Mouse (Mus musculus) hindbrain, embryonic 13.5 days (tissue): ENCODE measurements around the gene Mapk12. TPM values are rescaled to one million over a fixed set of nuclear protein-coding genes. Genes with fewer than 3 reads are reported as not detected.

Experiments
- ATAC-seq: fragments of 200-750 bp; cut with Nextera tagmentation; 2 replicates; pipeline ENCODE4 v1.8.0; 2017; ENCODE audit warnings: moderate TSS enrichment; ENCODE audit not compliant: low FRiP score
- H3K27ac ChIP-seq: fragments of 300-500 bp; sonication (generic); 2 replicates; pipeline ENCODE4 v1.5.1; 2015; ENCODE audit warnings: inconsistent platforms, mild to moderate bottlenecking, moderate library complexity
- H3K27me3 ChIP-seq: fragments of 300-500 bp; sonication (generic); 2 replicates; pipeline ENCODE4 v1.6.1; 2015; ENCODE audit warnings: mild to moderate bottlenecking, inconsistent platforms
- H3K36me3 ChIP-seq: fragments of 300-500 bp; sonication (generic); 2 replicates; pipeline ENCODE4 v1.6.1; 2015; ENCODE audit warnings: mild to moderate bottlenecking, inconsistent platforms
- H3K4me1 ChIP-seq: fragments of 300-500 bp; sonication (generic); replicated peaks from 2 replicates; pipeline ENCODE4 v1.6.1; 2015; ENCODE audit warnings: inconsistent platforms
- H3K4me2 ChIP-seq: fragments of 300-500 bp; sonication (generic); 2 replicates; pipeline ENCODE4 v1.6.1; 2015; ENCODE audit warnings: inconsistent platforms, mild to moderate bottlenecking, moderate library complexity
- H3K4me3 ChIP-seq: fragments of 300-500 bp; sonication (generic); 2 replicates; pipeline ENCODE4 v1.5.1; 2015; ENCODE audit warnings: mild to moderate bottlenecking, inconsistent platforms
- H3K9ac ChIP-seq: fragments of 300-500 bp; sonication (generic); 2 replicates; pipeline ENCODE4 v1.6.1; 2015; ENCODE audit warnings: mild to moderate bottlenecking, inconsistent platforms
- H3K9me3 ChIP-seq: fragments of 300-500 bp; sonication (generic); 2 replicates; pipeline ENCODE4 v1.6.1; 2016; ENCODE audit warnings: inconsistent platforms
- WGBS: fragments of 180-500 bp; shearing (Covaris S2); methylation state at CpG from one replicate; pipeline ENCODE4 v1.1.7; 2015; 5-methylcytosine and 5-hydroxymethylcytosine counted together
- polyA plus RNA-seq: library from polyadenylated mRNA; unstranded; fragments of >200 nt; fragmentation: Nextera tagmentation; extraction: Ambion mirVana; gene quantifications from 2 replicates; pipeline ENCODE4 v1.2.1, GENCODE M21; 2015

Mapk12 gene
- polyA plus RNA-seq, 1 experiment from 2014 or later: 7.1 TPM

DNA sequence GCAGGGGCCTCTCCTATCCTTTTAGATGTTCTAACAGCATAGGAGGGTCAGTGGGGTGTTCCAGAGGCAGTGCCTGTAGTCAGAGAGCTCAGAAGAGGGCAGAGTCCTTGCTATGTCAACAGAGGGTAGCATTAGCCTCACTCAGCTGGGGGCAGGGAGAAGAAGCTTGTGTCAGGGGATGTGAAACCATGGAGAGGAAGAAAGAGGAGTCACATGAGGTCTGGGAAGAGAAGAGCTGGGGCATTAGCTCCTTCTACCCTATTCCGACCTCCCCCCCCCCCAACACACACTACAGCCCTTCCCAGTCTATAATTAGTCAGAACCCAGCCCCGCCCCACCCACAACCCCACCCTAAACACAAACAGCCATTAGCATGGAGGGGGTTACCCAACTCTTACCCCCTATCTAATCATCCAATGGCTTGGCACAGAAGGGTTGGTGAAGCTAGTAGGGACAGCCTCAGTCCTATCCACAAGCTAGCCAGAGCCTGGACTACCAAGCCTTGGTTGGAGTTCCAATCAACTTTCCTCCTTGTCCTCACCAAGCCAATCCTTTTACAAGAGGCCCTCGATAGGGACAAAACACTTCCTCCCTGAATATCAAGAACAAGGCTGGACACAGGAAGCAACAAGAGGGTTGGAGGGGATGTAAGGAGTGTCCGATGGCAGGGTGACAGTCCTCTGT lies 37.2 kb upstream of the Mapk12 start:
- Histone ChIP-seq H3K27me3 (0 out of 2 replicates have a peak, but pooled peaks cover 3% of the 10 kb centered on the region), H3K9me3 (no peaks in the 10 kb centered on the region), H3K27ac (peak overlapping the region; percentile 66), H3K4me1 (peaks cover 89% of the 10 kb centered on the region), H3K4me2 (peak overlapping the region; percentile 97), H3K9ac (peak overlapping the region; percentile 61), H3K36me3 (no peaks in the 10 kb centered on the region), H3K4me3 (peak overlapping the region; percentile 86; the same call in 1 of the 2 replicates)
- 78% methylated on average over 4 of the region's 4 CpGs for WGBS
- no peak for ATAC-seq

DNA sequence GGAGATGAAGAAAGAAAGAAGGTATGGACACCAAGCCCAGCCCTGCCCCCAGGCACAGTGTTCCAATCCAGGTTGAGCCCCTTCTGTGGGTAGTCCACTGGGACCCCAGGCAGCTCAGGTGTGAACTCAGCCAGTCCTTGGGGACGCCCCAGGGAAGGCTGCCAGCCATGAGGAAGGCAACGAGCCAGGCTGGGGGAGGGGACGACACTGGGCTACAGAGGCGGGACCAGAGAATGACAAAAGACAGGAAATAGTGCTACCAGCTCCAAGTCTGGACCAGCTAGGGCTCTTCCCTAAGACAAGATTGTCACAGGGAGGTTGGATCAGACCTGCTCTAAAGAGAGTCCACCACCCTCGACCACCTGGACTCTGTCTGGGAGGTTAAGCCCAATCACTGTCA lies 36.6 kb upstream of the Mapk12 start:
- no peak for ATAC-seq
- Histone ChIP-seq H3K27ac (peak overlapping the region; percentile 66), H3K36me3 (no peaks in the 10 kb centered on the region), H3K4me2 (peak overlapping the region; percentile 97), H3K9me3 (no peaks in the 10 kb centered on the region), H3K4me3 (peak overlapping the region; percentile 11), H3K4me1 (peaks cover 89% of the 10 kb centered on the region), H3K9ac (peak overlapping the region; percentile 61), H3K27me3 (0 out of 2 replicates have a peak, but pooled peaks cover 3% of the 10 kb centered on the region)
- WGBS: 13% methylated on average over 5 of the region's 5 CpGs

DNA sequence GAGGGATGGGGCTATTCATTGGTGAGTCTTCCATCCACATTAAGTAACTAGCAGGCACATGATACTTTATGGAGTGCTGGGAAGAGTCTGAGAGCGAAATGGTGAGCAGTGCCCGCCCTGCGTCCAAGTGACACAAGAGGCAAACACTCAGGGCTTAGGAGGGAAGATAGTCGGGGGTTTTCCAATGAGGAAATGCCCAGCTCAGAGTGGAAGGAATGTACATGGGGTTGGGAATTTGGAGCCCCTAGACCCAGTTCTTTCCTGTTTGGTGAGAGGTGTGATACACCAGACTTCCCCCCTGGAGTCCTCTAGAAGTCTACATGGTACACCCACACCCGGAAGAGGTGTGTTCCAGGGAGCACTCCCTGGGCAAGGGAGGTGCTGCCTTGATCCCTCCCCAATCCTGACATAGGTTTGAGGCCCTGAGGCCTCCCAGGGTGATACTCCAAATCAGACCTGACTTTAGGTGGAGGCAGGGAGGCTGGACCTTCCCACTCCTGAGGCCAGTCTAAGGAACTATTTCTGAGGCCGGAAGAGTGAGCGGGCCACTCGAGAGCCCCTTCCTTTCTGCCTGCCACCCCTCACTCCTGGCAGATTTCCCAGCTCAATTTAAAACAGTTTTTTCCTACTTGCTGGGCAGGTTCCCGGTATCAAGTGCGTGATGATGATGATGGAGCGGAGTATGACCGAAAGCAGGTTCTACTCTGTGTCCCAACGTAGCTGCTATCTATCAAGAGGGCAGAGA lies 35.1 kb upstream of the Mapk12 start:
- H3K4me3 ChIP-seq: no peak overlapping the region
- H3K36me3 ChIP-seq: no peaks in the 10 kb centered on the region
- H3K27me3 ChIP-seq: 0 out of 2 replicates have a peak, but pooled peaks cover 3% of the 10 kb centered on the region
- no peak for ATAC-seq
- H3K27ac ChIP-seq: no peak overlapping the region
- H3K9ac ChIP-seq: peak overlapping the region; percentile 55
- 83% methylated on average over 13 of the region's 13 CpGs for WGBS
- H3K4me1 ChIP-seq: peaks cover 88% of the 10 kb centered on the region
- no peaks in the 10 kb centered on the region for H3K9me3 ChIP-seq
- H3K4me2 ChIP-seq: 0 out of 2 replicates have a peak overlapping the region, but pooled peaks have one; percentile 99

DNA sequence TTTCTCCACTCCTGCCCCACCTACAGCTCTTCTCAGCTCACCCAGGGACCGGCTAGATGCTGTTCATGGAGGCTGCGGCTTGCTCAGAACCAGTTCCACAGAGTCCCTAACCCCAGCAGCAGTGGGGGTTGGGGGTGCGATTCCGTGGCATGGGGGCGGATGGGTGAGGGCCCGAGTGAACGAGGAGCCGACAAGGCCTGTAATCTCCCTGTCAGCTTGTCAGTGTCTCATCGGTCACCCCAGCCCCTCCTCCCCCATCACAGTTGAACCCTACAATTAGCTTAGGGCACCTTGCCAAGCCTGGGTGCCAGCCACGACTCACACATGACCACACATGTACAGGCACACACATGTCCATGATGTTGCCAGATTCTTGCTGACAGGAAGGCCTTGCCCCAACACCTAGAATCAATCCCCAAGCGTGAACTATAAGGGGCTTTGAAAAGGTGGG lies 34.4 kb upstream of the Mapk12 start:
- Histone ChIP-seq H3K9ac (peak overlapping the region; percentile 80; the same call in 1 of the 2 replicates), H3K27me3 (0 out of 2 replicates have a peak, but pooled peaks cover 3% of the 10 kb centered on the region), H3K9me3 (no peaks in the 10 kb centered on the region), H3K4me1 (peaks cover 94% of the 10 kb centered on the region), H3K27ac (no peak overlapping the region), H3K4me3 (no peak overlapping the region), H3K4me2 (peak overlapping the region; percentile 99), H3K36me3 (peaks cover 6% of the 10 kb centered on the region)
- 54% methylated on average over 11 of the region's 11 CpGs for WGBS
- ATAC-seq: no peak

DNA sequence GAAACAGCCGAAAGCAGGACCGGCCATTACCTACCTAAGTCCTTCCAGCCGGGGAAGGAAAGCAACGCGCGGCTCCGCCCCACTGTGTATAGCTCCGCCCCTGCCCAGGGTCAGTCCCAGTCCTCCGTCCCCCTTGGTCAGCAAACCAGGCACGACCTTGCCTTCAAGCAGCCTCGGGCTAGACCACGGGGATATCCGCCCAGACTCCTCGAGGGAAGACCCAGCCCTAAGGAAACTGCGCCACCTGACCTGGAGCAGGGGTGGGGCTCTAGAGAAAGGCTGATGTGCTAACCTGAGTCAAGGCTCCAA lies 33.4 kb upstream of the Mapk12 start:
- Histone ChIP-seq H3K36me3 (peaks cover 12% of the 10 kb centered on the region), H3K27me3 (0 out of 2 replicates have a peak, but pooled peaks cover 3% of the 10 kb centered on the region), H3K9me3 (no peaks in the 10 kb centered on the region), H3K4me2 (peak overlapping the region; percentile 99), H3K9ac (peak overlapping the region; percentile 80), H3K4me3 (peak overlapping the region; percentile 57), H3K27ac (peak overlapping the region; percentile 83), H3K4me1 (peaks cover 95% of the 10 kb centered on the region)
- 0 out of 2 replicates have a peak, but pooled peaks have one; percentile 47 for ATAC-seq
- WGBS: under 1% methylated on average over 15 of the region's 15 CpGs

DNA sequence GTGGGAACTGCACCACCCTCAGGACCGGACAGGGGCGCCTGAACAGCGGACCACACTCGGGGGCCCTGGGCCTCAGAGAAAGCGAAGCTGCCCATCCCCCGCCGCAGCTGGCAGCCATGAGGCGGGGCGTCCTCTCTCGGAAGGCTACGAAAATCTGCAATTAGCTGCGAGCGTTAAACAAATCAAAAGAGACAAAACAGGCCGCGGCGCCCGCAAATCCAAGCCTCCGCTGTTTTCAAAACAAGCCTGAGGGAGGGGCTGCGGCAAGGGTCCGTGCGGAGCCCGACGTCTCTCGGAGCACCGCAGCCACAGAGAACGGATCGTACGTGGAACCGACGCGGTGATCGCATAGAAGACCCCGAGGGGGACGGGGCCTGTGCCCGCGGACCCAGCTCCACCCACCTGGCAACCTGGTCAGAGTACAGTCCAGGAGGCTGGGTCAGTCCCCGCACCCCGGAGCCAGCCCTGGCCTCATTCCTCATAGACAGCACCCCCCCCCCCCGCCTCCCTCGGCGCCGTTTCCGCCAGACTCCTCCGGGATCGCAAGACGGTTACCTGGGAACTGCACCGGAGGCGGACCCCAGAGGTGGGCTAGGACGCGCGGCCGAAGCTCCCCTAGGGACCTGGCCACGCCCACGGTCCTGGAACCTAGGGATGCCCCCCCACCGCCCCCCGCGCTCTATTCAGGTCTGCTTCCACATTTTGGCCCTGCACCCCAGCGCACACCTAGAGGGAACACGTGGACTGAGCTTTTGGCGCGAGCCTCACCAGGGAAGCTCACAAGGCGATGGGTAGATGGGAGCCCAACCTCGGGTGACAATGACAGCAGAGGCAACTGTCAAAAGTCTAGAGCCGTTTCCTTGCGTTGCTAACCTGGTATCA lies 32.8 kb upstream of the Mapk12 start:
- Histone ChIP-seq H3K27ac (peak overlapping the region; percentile 83), H3K4me1 (peaks cover 90% of the 10 kb centered on the region), H3K9ac (peak overlapping the region; percentile 80), H3K36me3 (peaks cover 18% of the 10 kb centered on the region), H3K4me3 (peak overlapping the region; percentile 57), H3K27me3 (0 out of 2 replicates have a peak, but pooled peaks cover 3% of the 10 kb centered on the region), H3K9me3 (no peaks in the 10 kb centered on the region), H3K4me2 (peak overlapping the region; percentile 99)
- peak; percentile 36 for ATAC-seq
- WGBS: 0% methylated on average over 64 of the region's 65 CpGs

DNA sequence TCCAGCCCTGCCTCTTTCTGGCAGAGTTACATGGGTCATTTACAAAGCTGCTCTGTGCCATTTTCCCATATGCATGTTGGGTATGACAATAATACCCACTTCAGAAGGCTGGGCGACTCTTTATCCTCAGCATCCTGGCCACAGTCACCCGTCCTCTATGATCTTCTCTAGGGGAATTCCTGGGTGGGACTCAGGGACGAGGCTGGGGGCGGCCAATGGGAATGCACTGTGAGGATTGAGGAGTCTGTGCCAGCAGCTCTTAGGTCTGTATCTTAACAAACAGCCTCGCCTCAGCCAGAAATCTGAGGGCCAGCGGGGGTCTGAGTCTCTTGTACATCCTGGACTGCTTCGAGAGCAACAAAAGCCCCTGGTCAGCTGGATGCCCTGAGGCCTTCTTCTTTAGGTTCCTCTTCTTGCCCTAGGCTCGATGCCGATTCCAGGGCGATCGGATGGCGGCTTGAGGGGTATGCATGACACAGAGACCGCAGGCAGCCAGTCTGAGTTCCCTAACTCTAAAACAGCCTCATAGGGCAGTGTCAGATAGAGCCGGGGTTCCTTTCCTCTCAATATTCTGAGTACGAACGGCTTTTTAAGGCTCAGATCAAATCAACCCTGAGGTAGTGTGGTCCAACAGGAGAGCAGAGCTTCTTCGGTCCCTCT lies 31.9 kb upstream of the Mapk12 start:
- 28% methylated on average over 17 of the region's 17 CpGs for WGBS
- H3K36me3 ChIP-seq: peaks cover 26% of the 10 kb centered on the region
- no peaks in the 10 kb centered on the region for H3K9me3 ChIP-seq
- peaks cover 82% of the 10 kb centered on the region for H3K4me1 ChIP-seq
- H3K4me2 ChIP-seq: peak overlapping the region; percentile 99
- H3K27me3 ChIP-seq: 0 out of 2 replicates have a peak, but pooled peaks cover 3% of the 10 kb centered on the region
- peak overlapping the region; percentile 57 for H3K4me3 ChIP-seq
- ATAC-seq: no peak
- peak overlapping the region; percentile 80 for H3K9ac ChIP-seq
- peak overlapping the region; percentile 83 for H3K27ac ChIP-seq

DNA sequence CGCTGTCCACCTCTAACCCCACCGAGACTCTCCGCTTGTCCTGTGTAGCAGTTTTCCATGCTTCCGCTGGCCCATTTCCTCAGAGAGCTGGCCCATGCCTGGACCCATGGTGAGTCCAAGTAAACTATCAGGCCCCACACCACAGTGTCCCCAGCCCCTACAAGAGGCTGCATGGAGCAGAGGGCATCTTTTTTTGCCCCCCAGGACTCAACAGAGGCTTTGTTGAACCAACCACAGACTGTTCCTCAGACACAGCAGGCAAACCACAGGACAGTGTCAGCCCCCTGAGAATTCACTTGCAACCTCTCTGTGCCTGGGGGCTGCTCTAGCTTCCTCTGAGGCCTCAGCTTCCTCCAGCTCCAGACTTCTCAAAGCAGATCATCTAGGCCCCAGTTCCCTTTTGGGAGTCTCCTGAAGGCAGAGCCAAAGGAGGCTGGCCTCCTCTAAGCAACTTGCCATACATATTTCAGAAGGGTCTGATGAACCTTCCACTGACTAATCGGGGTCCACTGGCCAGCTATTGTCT lies 31.1 kb upstream of the Mapk12 start:
- ATAC-seq: no peak
- H3K9me3 ChIP-seq: no peaks in the 10 kb centered on the region
- 0 out of 2 replicates have a peak, but pooled peaks cover 3% of the 10 kb centered on the region for H3K27me3 ChIP-seq
- peaks cover 35% of the 10 kb centered on the region for H3K36me3 ChIP-seq
- no peak overlapping the region for H3K4me3 ChIP-seq
- no peak overlapping the region for H3K4me2 ChIP-seq
- WGBS: 89% methylated on average over 5 of the region's 5 CpGs
- peaks cover 73% of the 10 kb centered on the region for H3K4me1 ChIP-seq
- H3K9ac ChIP-seq: peak overlapping the region; percentile 80; the same call in 1 of the 2 replicates
- no peak overlapping the region for H3K27ac ChIP-seq

DNA sequence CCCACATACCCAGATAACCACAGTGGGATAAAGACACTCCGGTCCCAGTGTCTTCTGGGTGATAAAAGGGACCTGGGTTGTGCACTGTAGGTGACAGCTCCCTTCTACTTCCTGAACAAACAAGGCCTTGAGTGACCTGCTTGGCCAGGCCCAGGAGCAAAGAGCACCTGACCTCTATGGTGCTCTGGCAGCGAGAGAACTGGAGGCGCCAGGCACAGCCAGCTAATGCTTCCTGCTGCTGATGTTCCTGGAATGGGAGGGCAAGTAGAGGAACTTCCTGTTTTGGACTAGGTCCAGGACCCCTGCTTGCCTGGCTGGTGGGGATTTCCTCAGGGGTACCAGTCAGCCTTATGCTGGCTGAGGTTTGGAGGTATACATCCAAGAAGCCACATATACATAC lies 29.6 kb upstream of the Mapk12 start:
- peaks cover 49% of the 10 kb centered on the region for H3K36me3 ChIP-seq
- H3K4me3 ChIP-seq: no peak overlapping the region
- H3K4me2 ChIP-seq: no peak overlapping the region
- WGBS: 64% methylated on average over 3 of the region's 3 CpGs
- 0 out of 2 replicates have a peak, but pooled peaks cover 3% of the 10 kb centered on the region for H3K27me3 ChIP-seq
- peaks cover 58% of the 10 kb centered on the region for H3K4me1 ChIP-seq
- no peak for ATAC-seq
- H3K9ac ChIP-seq: peak overlapping the region; percentile 46
- H3K9me3 ChIP-seq: no peaks in the 10 kb centered on the region
- peak overlapping the region; percentile 58; the same call in 1 of the 2 replicates for H3K27ac ChIP-seq

DNA sequence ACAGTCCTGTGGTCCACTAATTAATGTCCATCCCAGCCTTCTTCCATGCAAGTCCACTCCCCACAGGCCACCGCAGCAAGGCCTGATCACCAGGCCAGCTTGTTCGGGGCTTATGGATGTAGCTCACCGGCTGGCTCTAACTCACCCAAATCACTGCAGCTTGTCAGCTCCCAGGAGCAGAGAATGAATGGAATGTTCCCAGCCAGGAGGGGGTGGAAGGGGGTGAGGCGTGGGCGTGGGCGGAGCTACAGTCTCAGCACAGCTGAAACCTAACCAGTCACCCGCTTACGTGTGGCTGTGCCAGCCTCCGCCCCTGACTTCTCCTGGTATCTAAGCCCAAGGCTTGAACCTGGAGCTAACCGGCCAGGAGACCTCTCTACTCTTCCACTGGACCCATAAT lies 28.9 kb upstream of the Mapk12 start:
- Histone ChIP-seq H3K4me1 (peaks cover 52% of the 10 kb centered on the region), H3K36me3 (peaks cover 56% of the 10 kb centered on the region), H3K4me3 (no peak overlapping the region), H3K27ac (peak overlapping the region; percentile 58), H3K4me2 (peak overlapping the region; percentile 16; the same call in 1 of the 2 replicates), H3K9ac (peak overlapping the region; percentile 46; the same call in 1 of the 2 replicates), H3K9me3 (no peaks in the 10 kb centered on the region), H3K27me3 (no peaks in the 10 kb centered on the region)
- ATAC-seq: peak; percentile 41; the same call in 1 of the 2 replicates
- WGBS: 7% methylated on average over 10 of the region's 10 CpGs

DNA sequence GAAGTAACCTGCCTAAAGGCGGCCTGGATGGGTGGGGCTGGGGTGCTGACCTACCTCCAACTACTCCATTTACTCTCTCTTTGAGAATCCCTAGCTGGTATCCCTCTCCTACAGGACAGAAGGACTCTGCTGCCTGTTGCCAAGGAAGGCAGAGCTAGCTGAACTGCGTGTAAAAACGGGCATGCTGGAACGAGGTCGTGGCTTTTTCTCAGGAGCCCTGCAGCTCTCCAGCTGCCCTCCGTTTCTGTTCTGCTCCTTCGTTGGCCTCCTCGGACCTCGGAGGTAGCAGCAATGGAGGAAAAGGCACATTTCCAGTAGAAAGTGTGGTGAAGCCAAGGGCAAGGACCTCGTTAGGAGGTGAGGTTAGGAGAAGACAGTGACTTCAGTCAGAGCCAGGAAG lies 28.4 kb upstream of the Mapk12 start:
- Histone ChIP-seq H3K9ac (0 out of 2 replicates have a peak overlapping the region, but pooled peaks have one; percentile 30), H3K27me3 (no peaks in the 10 kb centered on the region), H3K27ac (peak overlapping the region; percentile 58), H3K4me1 (peaks cover 47% of the 10 kb centered on the region), H3K4me3 (no peak overlapping the region), H3K9me3 (no peaks in the 10 kb centered on the region), H3K36me3 (peaks cover 61% of the 10 kb centered on the region), H3K4me2 (peak overlapping the region; percentile 16; the same call in 1 of the 2 replicates)
- WGBS: 58% methylated on average over 10 of the region's 10 CpGs
- no peak for ATAC-seq
